Mouse (Mus musculus) embryonic fibroblast, embryonic 13.5 days (primary cell): ENCODE results near the gene Mlxipl.

Source experiments
- CTCF ChIP-seq: IDR thresholded peaks from 2 replicates; pipeline ENCODE4 v1.5.1; 2011; ENCODE audit warnings: mild to moderate bottlenecking, control low read depth, low read length, moderate library complexity, borderline replicate concordance; ENCODE audit not compliant: insufficient read depth
- POLR2A ChIP-seq: IDR thresholded peaks from 2 replicates; pipeline ENCODE4 v1.6.1; 2011; ENCODE audit warnings: low read depth, mild to moderate bottlenecking, control low read depth, low read length, moderate library complexity

GRCm38 (mm10) chr5:135044575-135044974, 45.1 kb upstream of the Mlxipl start:
- no peak for TF ChIP-seq CTCF
- no peak for TF ChIP-seq POLR2A
